Mouse (Mus musculus) adrenal gland, adult 2 months (tissue): ENCODE measurements around the gene Mcrip1. TPM values are rescaled to one million over a fixed set of nuclear protein-coding genes. Genes with fewer than 3 reads are reported as not detected.
A peak's percentile ranks its signal among the peaks of the same experiment; 100 is the strongest.

Experiments used
- DNase-seq: peaks from one replicate; pipeline ENCODE4 v3.0.0; 2021
- polyA plus RNA-seq: library from polyadenylated mRNA; depleted of rRNA; stranded (reverse); fragments of >200 nt; gene quantifications from 2 replicates; pipeline ENCODE4 v1.2.3, GENCODE M21; 2012; rRNA removed
- total RNA-seq, 2 experiments: library from RNA; stranded (reverse); gene quantifications; 2 replicates each; pipeline ENCODE4 v1.2.3; 2021

The Mcrip1 gene
- total and polyA plus RNA-seq, 3 experiments = 56.9 to 157 (median 65.8) TPM

GRCm38 (mm10) chr11:120512790-120513453 lies 36.6 kb downstream of the Mcrip1 start:
- peak; percentile 30 for DNase-seq

- no peak for DNase-seq
These were observed 39.0 kb downstream of the Mcrip1 start for GRCm38 (mm10) chr11:120510375-120511030.

DNA sequence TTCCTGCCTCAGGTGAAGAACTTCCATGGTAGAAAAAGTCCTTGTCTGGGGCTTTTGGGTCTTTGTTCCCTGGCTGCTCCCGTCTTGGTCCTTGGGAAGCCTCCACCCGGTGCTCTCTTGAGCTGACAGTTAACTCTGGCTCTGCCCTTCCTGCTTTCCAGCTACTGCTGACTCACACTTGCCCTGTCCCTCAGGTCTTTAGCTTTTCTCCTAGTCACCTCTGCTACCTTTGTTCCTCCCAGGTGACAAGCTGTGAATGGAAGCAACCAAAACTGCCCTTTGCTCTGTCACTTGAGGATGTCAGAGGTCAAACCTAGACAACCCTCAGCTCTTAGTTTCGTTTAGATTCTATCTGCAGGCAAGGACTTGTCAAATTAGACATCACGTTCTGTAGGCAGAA lies 39.6 kb downstream of the Mcrip1 start:
- no peak for DNase-seq

DNA sequence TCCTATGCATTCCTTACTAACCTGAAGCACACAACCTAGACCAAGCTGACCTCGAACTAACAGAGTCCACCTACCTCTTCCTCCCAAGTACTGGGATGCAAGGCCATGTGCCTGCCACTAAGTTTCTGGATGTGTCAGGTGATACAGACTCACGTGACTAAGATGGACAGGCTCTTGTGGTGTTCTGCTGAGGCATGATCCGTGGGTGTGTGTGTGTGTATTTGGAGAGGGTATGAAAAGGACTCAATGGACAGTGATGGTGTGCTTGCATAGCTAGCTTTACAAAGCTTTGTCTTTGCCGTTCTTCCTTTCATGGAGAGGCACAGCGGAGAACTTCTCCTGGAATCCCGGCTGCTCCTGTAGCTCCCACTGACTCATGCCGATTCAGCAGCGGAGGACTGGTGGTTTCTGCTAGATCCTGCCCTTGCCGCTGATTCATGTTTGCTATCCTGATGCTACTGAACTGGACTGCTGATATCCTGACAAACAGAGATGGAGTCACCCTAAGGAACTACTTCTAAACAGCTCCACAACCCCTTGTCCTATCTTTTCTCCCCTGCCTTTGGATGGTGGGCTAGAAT lies 41.1 kb downstream of the Mcrip1 start:
- DNase-seq = peak; percentile 59

GRCm38 (mm10) chr11:120507611-120508289 lies 41.8 kb downstream of the Mcrip1 start:
- peak; percentile 12 for DNase-seq

DNA sequence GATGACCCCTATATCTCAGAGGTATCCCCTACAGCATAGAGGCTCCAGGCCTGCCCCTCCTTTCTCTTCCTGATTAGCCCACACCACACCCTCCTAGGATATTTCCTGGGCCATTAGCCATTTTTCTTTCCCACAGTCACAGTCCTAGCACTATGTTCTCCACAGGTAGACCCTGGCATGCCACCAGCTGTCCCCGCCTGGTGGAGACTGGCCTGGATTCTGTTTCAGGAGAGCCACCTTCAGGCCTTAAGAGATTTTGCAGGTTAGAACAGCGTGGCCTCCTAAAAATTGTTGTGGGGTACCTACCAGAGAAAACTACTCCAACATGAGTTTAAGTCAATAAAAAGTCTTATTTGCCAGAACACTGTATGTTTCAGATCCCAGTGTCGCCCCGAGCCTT lies 42.6 kb downstream of the Mcrip1 start:
- DNase-seq = peak; percentile 14

DNA sequence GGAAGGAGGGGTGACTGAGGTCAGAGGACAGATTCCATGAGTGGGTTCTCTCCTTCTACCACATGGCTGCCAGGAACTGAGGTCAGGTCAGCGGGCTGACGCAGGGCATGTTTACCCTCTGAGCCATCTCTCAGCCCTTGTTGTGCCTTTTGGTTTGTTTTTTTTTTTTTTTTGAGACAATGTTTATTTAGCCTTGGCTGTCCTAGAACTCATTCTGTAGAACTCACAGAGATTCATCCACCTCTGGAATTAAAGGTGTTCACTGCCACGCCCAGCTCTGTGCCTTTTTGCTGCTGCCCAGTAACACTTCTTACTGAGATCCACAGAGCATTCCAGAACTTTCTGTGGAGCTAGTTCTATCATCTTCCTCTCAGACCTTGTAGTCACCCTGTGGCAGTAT lies 43.9 kb downstream of the Mcrip1 start:
- no peak for DNase-seq

- DNase-seq = peak; percentile 3
These were observed 47.8 kb downstream of the Mcrip1 start for GRCm38 (mm10) chr11:120501701-120502100.

DNA sequence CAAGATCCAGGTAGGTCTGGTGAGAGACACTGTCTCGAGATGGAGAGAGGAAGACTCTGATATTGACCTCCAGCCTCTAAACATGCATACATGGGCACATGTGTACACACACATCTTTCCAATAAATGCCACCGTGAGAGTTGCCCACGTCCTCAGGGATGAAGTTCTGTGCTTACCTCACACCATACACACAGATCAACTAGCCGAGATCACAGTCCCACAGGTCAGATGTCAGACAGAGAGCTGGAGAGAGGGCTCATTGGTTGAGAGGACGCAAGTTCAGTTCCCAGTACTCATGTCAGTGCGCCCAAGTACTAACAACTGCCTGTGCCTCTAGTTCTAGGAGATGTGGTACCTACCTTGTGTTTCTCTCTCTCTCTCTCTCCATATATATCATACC lies 48.5 kb downstream of the Mcrip1 start:
- DNase-seq = no peak

- peak; percentile 51 for DNase-seq
These were observed 49.2 kb downstream of the Mcrip1 start for GRCm38 (mm10) chr11:120500357-120500756.

GRCm38 (mm10) chr11:120499894-120500293 lies 49.6 kb downstream of the Mcrip1 start:
- DNase-seq = no peak

GRCm38 (mm10) chr11:120498891-120499290 lies 50.6 kb downstream of the Mcrip1 start:
- DNase-seq = no peak

- DNase-seq = peak; percentile 80
These were observed 51.3 kb downstream of the Mcrip1 start for GRCm38 (mm10) chr11:120498226-120498625.

- peak; percentile 93 for DNase-seq
These were observed 52.1 kb downstream of the Mcrip1 start for GRCm38 (mm10) chr11:120497436-120497835.

- DNase-seq = no peak
These were observed 55.6 kb downstream of the Mcrip1 start for GRCm38 (mm10) chr11:120493911-120494310.

- no peak for DNase-seq
These were observed 56.2 kb downstream of the Mcrip1 start for GRCm38 (mm10) chr11:120493351-120493750.

Other genes with a start within 250 kb of the Mcrip1 start
Only the 30 nearest of the 34 such genes appear.
- gene Actg1, start 201.2 kb downstream of the Mcrip1 start, total RNA-seq = 1,000 to 10,000 TPM in 1 of 2 experiments, 100 to 1,000 TPM in 1; 913 to 1,618 TPM
- 531 and 632 TPM in 2 replicates for gene Actg1, start 201.2 kb downstream of the Mcrip1 start, polyA plus RNA-seq
- under 1 TPM; 0.17 to 0.58 TPM for gene Fscn2, start 188.2 kb downstream of the Mcrip1 start, total RNA-seq
- 0.16 and 0.22 TPM in 2 replicates for gene Fscn2, start 188.2 kb downstream of the Mcrip1 start, polyA plus RNA-seq
- 10 to 100 TPM; 17.6 to 24.1 TPM for gene Faap100, start 171.0 kb downstream of the Mcrip1 start, total RNA-seq
- gene Faap100, start 171.0 kb downstream of the Mcrip1 start, polyA plus RNA-seq = 192 and 223 TPM in 2 replicates
- gene Nploc4, start 112.0 kb downstream of the Mcrip1 start, total RNA-seq = 100 to 1,000 TPM in 1 of 2 experiments, 10 to 100 TPM in 1; 76.6 to 108 TPM
- 129 and 132 TPM in 2 replicates for gene Nploc4, start 112.0 kb downstream of the Mcrip1 start, polyA plus RNA-seq
- gene Tspan10, start 107.1 kb downstream of the Mcrip1 start, total RNA-seq = 1 to 10 TPM in 1 of 2 experiments, not detected in 1; 3.4 TPM
- gene Tspan10, start 107.1 kb downstream of the Mcrip1 start, polyA plus RNA-seq = 0.06 TPM in 1 of 2 replicates, not detected in the other
- under 1 TPM in 1 of 2 experiments, not detected in 1; 0.31 TPM for gene Pde6g, start 96.2 kb downstream of the Mcrip1 start, total RNA-seq
- 0.48 and 0.49 TPM in 2 replicates for gene Pde6g, start 96.2 kb downstream of the Mcrip1 start, polyA plus RNA-seq
- gene Oxld1, start 91.7 kb downstream of the Mcrip1 start, total RNA-seq = 10 to 100 TPM; 25.8 to 37.1 TPM
- 48.7 and 81.2 TPM in 2 replicates for gene Oxld1, start 91.7 kb downstream of the Mcrip1 start, polyA plus RNA-seq
- gene Ccdc137, start 91.6 kb downstream of the Mcrip1 start, total RNA-seq = 10 to 100 TPM; 24.6 to 33.0 TPM
- 8.3 and 12.0 TPM in 2 replicates for gene Ccdc137, start 91.6 kb downstream of the Mcrip1 start, polyA plus RNA-seq
- 10 to 100 TPM; 21.4 to 27.2 TPM for gene Arl16, start 82.1 kb downstream of the Mcrip1 start, total RNA-seq
- gene Arl16, start 82.1 kb downstream of the Mcrip1 start, polyA plus RNA-seq = 23.2 and 27.2 TPM in 2 replicates
- gene Mrpl12, start 65.1 kb downstream of the Mcrip1 start, total RNA-seq = 100 to 1,000 TPM; 107 to 146 TPM
- gene Mrpl12, start 65.1 kb downstream of the Mcrip1 start, polyA plus RNA-seq = 163 and 185 TPM in 2 replicates
- 100 to 1,000 TPM; 103 to 116 TPM for gene Slc25a10, start 57.9 kb downstream of the Mcrip1 start, total RNA-seq
- 400 and 531 TPM in 2 replicates for gene Slc25a10, start 57.9 kb downstream of the Mcrip1 start, polyA plus RNA-seq
- 1 to 10 TPM; 1.5 to 1.7 TPM for gene Gcgr, start 19.0 kb downstream of the Mcrip1 start, total RNA-seq
- gene Gcgr, start 19.0 kb downstream of the Mcrip1 start, polyA plus RNA-seq = 2.1 and 2.5 TPM in 2 replicates
- gene Ppp1r27, start 1.4 kb upstream of the Mcrip1 start, total RNA-seq = under 1 TPM; 0.40 to 0.79 TPM
- 0.83 and 1.2 TPM in 2 replicates for gene Ppp1r27, start 1.4 kb upstream of the Mcrip1 start, polyA plus RNA-seq
- 100 to 1,000 TPM; 462 to 524 TPM for gene P4hb, start 23.5 kb upstream of the Mcrip1 start, total RNA-seq
- gene P4hb, start 23.5 kb upstream of the Mcrip1 start, polyA plus RNA-seq = 108 and 126 TPM in 2 replicates
- gene Arhgdia, start 31.9 kb upstream of the Mcrip1 start, total RNA-seq = 100 to 1,000 TPM; 355 to 386 TPM
- gene Arhgdia, start 31.9 kb upstream of the Mcrip1 start, polyA plus RNA-seq = 712 and 786 TPM in 2 replicates
- gene Alyref, start 48.6 kb upstream of the Mcrip1 start, total RNA-seq = 10 to 100 TPM; 85.5 to 97.9 TPM
- gene Alyref, start 48.6 kb upstream of the Mcrip1 start, polyA plus RNA-seq = 10.3 and 12.6 TPM in 2 replicates
- 10 to 100 TPM; 82.8 to 85.9 TPM for gene Anapc11, start 48.7 kb upstream of the Mcrip1 start, total RNA-seq
- gene Anapc11, start 48.7 kb upstream of the Mcrip1 start, polyA plus RNA-seq = 183 and 187 TPM in 2 replicates
- under 1 TPM; 0.61 to 0.62 TPM for gene Npb, start 58.8 kb upstream of the Mcrip1 start, total RNA-seq
- 1.6 and 2.3 TPM in 2 replicates for gene Npb, start 58.8 kb upstream of the Mcrip1 start, polyA plus RNA-seq
- 100 to 1,000 TPM; 201 to 344 TPM for gene Pcyt2, start 68.2 kb upstream of the Mcrip1 start, total RNA-seq
- gene Pcyt2, start 68.2 kb upstream of the Mcrip1 start, polyA plus RNA-seq = 460 and 610 TPM in 2 replicates
- gene Sirt7, start 75.5 kb upstream of the Mcrip1 start, total RNA-seq = 10 to 100 TPM; 54.2 to 69.5 TPM
- gene Sirt7, start 75.5 kb upstream of the Mcrip1 start, polyA plus RNA-seq = 109 and 128 TPM in 2 replicates
- gene Mafg, start 83.9 kb upstream of the Mcrip1 start, total RNA-seq = 10 to 100 TPM; 48.1 to 60.7 TPM
- 54.3 and 66.9 TPM in 2 replicates for gene Mafg, start 83.9 kb upstream of the Mcrip1 start, polyA plus RNA-seq
- gene Pycr1, start 94.0 kb upstream of the Mcrip1 start, total RNA-seq = 1 to 10 TPM; 1.0 to 1.9 TPM
- 3.5 and 3.6 TPM in 2 replicates for gene Pycr1, start 94.0 kb upstream of the Mcrip1 start, polyA plus RNA-seq
- gene Myadml2, start 98.4 kb upstream of the Mcrip1 start, total RNA-seq = 1 to 10 TPM in 1 of 2 experiments, not detected in 1; 1.0 TPM
- 0.11 and 0.59 TPM in 2 replicates for gene Myadml2, start 98.4 kb upstream of the Mcrip1 start, polyA plus RNA-seq
- 1 to 10 TPM; 2.8 to 8.1 TPM for gene Notum, start 111.4 kb upstream of the Mcrip1 start, total RNA-seq
- gene Notum, start 111.4 kb upstream of the Mcrip1 start, polyA plus RNA-seq = 7.4 and 9.3 TPM in 2 replicates
- gene Aspscr1, start 123.2 kb upstream of the Mcrip1 start, total RNA-seq = 10 to 100 TPM; 74.9 to 84.1 TPM
- gene Aspscr1, start 123.2 kb upstream of the Mcrip1 start, polyA plus RNA-seq = 124 and 125 TPM in 2 replicates
- 10 to 100 TPM; 54.0 to 63.5 TPM for gene Cenpx, start 164.0 kb upstream of the Mcrip1 start, total RNA-seq
- 86.0 and 90.2 TPM in 2 replicates for gene Cenpx, start 164.0 kb upstream of the Mcrip1 start, polyA plus RNA-seq
- 10 to 100 TPM; 21.9 to 25.3 TPM for gene Lrrc45, start 164.2 kb upstream of the Mcrip1 start, total RNA-seq
- 34.2 and 40.1 TPM in 2 replicates for gene Lrrc45, start 164.2 kb upstream of the Mcrip1 start, polyA plus RNA-seq
- gene Rac3, start 171.7 kb upstream of the Mcrip1 start, total RNA-seq = 10 to 100 TPM; 13.7 to 15.9 TPM
- gene Rac3, start 171.7 kb upstream of the Mcrip1 start, polyA plus RNA-seq = 21.1 and 25.6 TPM in 2 replicates
- 100 to 1,000 TPM in 1 of 2 experiments, 10 to 100 TPM in 1; 41.4 to 122 TPM for gene Dcxr, start 177.6 kb upstream of the Mcrip1 start, total RNA-seq
- gene Dcxr, start 177.6 kb upstream of the Mcrip1 start, polyA plus RNA-seq = 136 and 150 TPM in 2 replicates
- 10 to 100 TPM in 1 of 2 experiments, 1 to 10 TPM in 1; 8.3 to 10.6 TPM for gene Cbr2, start 182.4 kb upstream of the Mcrip1 start, total RNA-seq
- gene Cbr2, start 182.4 kb upstream of the Mcrip1 start, polyA plus RNA-seq = 52.6 and 54.2 TPM in 2 replicates